Mouse (Mus musculus): ENCODE data around the gene Ano9. TPM values are rescaled to one million over a fixed set of nuclear protein-coding genes. Genes with fewer than 3 reads are reported as not detected.
A peak's percentile ranks its signal among the peaks of the same experiment; 100 is the strongest.

The Ano9 gene
- polyA plus RNA-seq, 1 experiment from 2014 or later = 0.60 TPM

- no peaks in the 10 kb centered on the region for H3K4me1 ChIP-seq
- no peak for ATAC-seq (ENCODE audit: low FRiP score)
- 33% methylated on average over 32 of the region's 34 CpGs for WGBS
- no peaks in the 10 kb centered on the region for H3K9me3 ChIP-seq (replicated peaks)
- 0 out of 2 replicates have a peak, but pooled peaks cover 8% of the 10 kb centered on the region for H3K27me3 ChIP-seq (replicated peaks)
- H3K36me3 ChIP-seq = no peaks in the 10 kb centered on the region
- H3K27ac ChIP-seq (replicated peaks) = no peak overlapping the region
- H3K4me2 ChIP-seq = no peak overlapping the region
- H3K4me3 ChIP-seq (replicated peaks) = no peak overlapping the region
- H3K9ac ChIP-seq (replicated peaks) = no peak overlapping the region
Measured at GRCm38 (mm10) chr7:141079481-141080449, 37.8 kb downstream of the Ano9 start.

GRCm38 (mm10) chr7:141078876-141079275, 38.7 kb downstream of the Ano9 start:
- Histone ChIP-seq H3K9ac (replicated peaks) (no peak overlapping the region), H3K36me3 (no peaks in the 10 kb centered on the region), H3K4me3 (replicated peaks) (no peak overlapping the region), H3K9me3 (replicated peaks) (no peaks in the 10 kb centered on the region), H3K4me1 (no peaks in the 10 kb centered on the region), H3K4me2 (no peak overlapping the region), H3K27me3 (replicated peaks) (0 out of 2 replicates have a peak, but pooled peaks cover 8% of the 10 kb centered on the region), H3K27ac (replicated peaks) (no peak overlapping the region)
- 86% methylated on average over 4 of the region's 4 CpGs for WGBS
- ATAC-seq (ENCODE audit: low FRiP score) = no peak

GRCm38 (mm10) chr7:141077841-141078240, 39.8 kb downstream of the Ano9 start, which contains the start of gene Pkp3:
Gene Pkp3 (plus strand): TSS chr7:141078218.
- ATAC-seq (ENCODE audit: low FRiP score) = no peak
- H3K4me1 ChIP-seq = no peaks in the 10 kb centered on the region
- WGBS = 93% methylated on average over 15 of the region's 15 CpGs

GRCm38 (mm10) chr7:141073782-141074181, 43.8 kb downstream of the Ano9 start:
- Histone ChIP-seq H3K4me1 (peaks cover 29% of the 10 kb centered on the region), H3K4me2 (no peak overlapping the region), H3K9me3 (replicated peaks) (no peaks in the 10 kb centered on the region), H3K27ac (replicated peaks) (no peak overlapping the region), H3K9ac (replicated peaks) (no peak overlapping the region), H3K27me3 (replicated peaks) (peaks cover 6% of the 10 kb centered on the region), H3K4me3 (replicated peaks) (no peak overlapping the region), H3K36me3 (no peaks in the 10 kb centered on the region)
- 84% methylated on average over 4 of the region's 4 CpGs for WGBS
- no peak for ATAC-seq (ENCODE audit: low FRiP score)

More at GRCm38 (mm10) chr7:141077841-141078240, 39.8 kb downstream of the Ano9 start, which contains the start of gene Pkp3:
- Histone ChIP-seq H3K36me3 (no peaks in the 10 kb centered on the region), H3K4me2 (no peak within 1 kb of the TSS), H3K4me3 (replicated peaks) (no peak within 1 kb of the TSS), H3K27ac (replicated peaks) (no peak within 1 kb of the TSS), H3K27me3 (replicated peaks) (0 out of 2 replicates have a peak, but pooled peaks cover 8% of the 10 kb centered on the region), H3K9me3 (replicated peaks) (no peaks in the 10 kb centered on the region), H3K9ac (replicated peaks) (no peak within 1 kb of the TSS)

- H3K27ac ChIP-seq (replicated peaks) = no peak overlapping the region; the same call in 1 of the 2 replicates
- ATAC-seq (ENCODE audit: low FRiP score) = no peak
- H3K36me3 ChIP-seq = peaks cover 14% of the 10 kb centered on the region
- no peak overlapping the region for H3K9ac ChIP-seq (replicated peaks)
- WGBS = 37% methylated on average over 23 of the region's 23 CpGs
- no peak overlapping the region for H3K4me3 ChIP-seq (replicated peaks)
- H3K4me2 ChIP-seq = peak overlapping the region; percentile 84
- H3K9me3 ChIP-seq (replicated peaks) = no peaks in the 10 kb centered on the region
- peaks cover 29% of the 10 kb centered on the region for H3K4me1 ChIP-seq
- H3K27me3 ChIP-seq (replicated peaks) = peaks cover 6% of the 10 kb centered on the region
Measured at GRCm38 (mm10) chr7:141072017-141072745, 45.4 kb downstream of the Ano9 start.

GRCm38 (mm10) chr7:141070058-141070862, 47.3 kb downstream of the Ano9 start:
- Histone ChIP-seq H3K9ac (replicated peaks) (peak overlapping the region; percentile 61), H3K4me1 (peaks cover 29% of the 10 kb centered on the region), H3K4me2 (peak overlapping the region; percentile 84), H3K27ac (replicated peaks) (peak overlapping the region; percentile 92), H3K9me3 (replicated peaks) (no peaks in the 10 kb centered on the region), H3K36me3 (peaks cover 28% of the 10 kb centered on the region), H3K4me3 (replicated peaks) (peak overlapping the region; percentile 42), H3K27me3 (replicated peaks) (peaks cover 6% of the 10 kb centered on the region)
- peak; percentile 81 for ATAC-seq (ENCODE audit: low FRiP score)
- WGBS = under 1% methylated on average over 51 of the region's 51 CpGs

- no peak overlapping the region for H3K4me3 ChIP-seq (replicated peaks)
- no peak for ATAC-seq (ENCODE audit: low FRiP score)
- peaks cover 30% of the 10 kb centered on the region for H3K4me1 ChIP-seq
- H3K36me3 ChIP-seq = peaks cover 45% of the 10 kb centered on the region
- H3K9ac ChIP-seq (replicated peaks) = no peak overlapping the region
- no peaks in the 10 kb centered on the region for H3K9me3 ChIP-seq (replicated peaks)
- WGBS = 77% methylated on average over 19 of the region's 19 CpGs
- H3K4me2 ChIP-seq = no peak overlapping the region
- peaks cover 6% of the 10 kb centered on the region for H3K27me3 ChIP-seq (replicated peaks)
- H3K27ac ChIP-seq (replicated peaks) = no peak overlapping the region
Measured at GRCm38 (mm10) chr7:141068351-141068750, 49.3 kb downstream of the Ano9 start.

- Histone ChIP-seq H3K4me2 (no peak overlapping the region), H3K9me3 (replicated peaks) (no peaks in the 10 kb centered on the region), H3K4me3 (replicated peaks) (no peak overlapping the region), H3K9ac (replicated peaks) (no peak overlapping the region), H3K27ac (replicated peaks) (no peak overlapping the region), H3K27me3 (replicated peaks) (no peaks in the 10 kb centered on the region), H3K4me1 (peaks cover 29% of the 10 kb centered on the region), H3K36me3 (peaks cover 46% of the 10 kb centered on the region)
- ATAC-seq (ENCODE audit: low FRiP score) = no peak
- WGBS = 93% methylated on average over 7 of the region's 7 CpGs
Measured at GRCm38 (mm10) chr7:141064576-141064975, 53.0 kb downstream of the Ano9 start.

GRCm38 (mm10) chr7:141064175-141064574, 53.4 kb downstream of the Ano9 start:
- no peaks in the 10 kb centered on the region for H3K9me3 ChIP-seq (replicated peaks)
- H3K36me3 ChIP-seq = peaks cover 46% of the 10 kb centered on the region
- ATAC-seq (ENCODE audit: low FRiP score) = no peak
- H3K27me3 ChIP-seq (replicated peaks) = no peaks in the 10 kb centered on the region
- no peak overlapping the region for H3K4me3 ChIP-seq (replicated peaks)
- WGBS = 87% methylated on average over 7 of the region's 7 CpGs
- H3K9ac ChIP-seq (replicated peaks) = no peak overlapping the region
- H3K4me2 ChIP-seq = no peak overlapping the region
- no peak overlapping the region for H3K27ac ChIP-seq (replicated peaks)
- H3K4me1 ChIP-seq = peaks cover 31% of the 10 kb centered on the region

- no peak overlapping the region for H3K4me3 ChIP-seq (replicated peaks)
- no peak overlapping the region for H3K9ac ChIP-seq (replicated peaks)
- H3K36me3 ChIP-seq = peaks cover 44% of the 10 kb centered on the region
- WGBS = 92% methylated on average over 3 of the region's 3 CpGs
- H3K27me3 ChIP-seq (replicated peaks) = no peaks in the 10 kb centered on the region
- H3K27ac ChIP-seq (replicated peaks) = no peak overlapping the region
- H3K4me2 ChIP-seq = no peak overlapping the region
- H3K9me3 ChIP-seq (replicated peaks) = no peaks in the 10 kb centered on the region
- no peak for ATAC-seq (ENCODE audit: low FRiP score)
- H3K4me1 ChIP-seq = peaks cover 39% of the 10 kb centered on the region
Measured at GRCm38 (mm10) chr7:141063353-141063752, 54.3 kb downstream of the Ano9 start.

- ATAC-seq (ENCODE audit: low FRiP score) = no peak
- Histone ChIP-seq H3K27ac (replicated peaks) (0 out of 2 replicates have a peak overlapping the region, but pooled peaks have one; percentile 6), H3K9me3 (replicated peaks) (no peaks in the 10 kb centered on the region), H3K27me3 (replicated peaks) (no peaks in the 10 kb centered on the region), H3K4me2 (peak overlapping the region; percentile 72), H3K9ac (replicated peaks) (peak overlapping the region; percentile 98; the same call in 1 of the 2 replicates), H3K4me1 (peaks cover 39% of the 10 kb centered on the region), H3K4me3 (replicated peaks) (peak overlapping the region; percentile 85; the same call in 1 of the 2 replicates), H3K36me3 (peaks cover 35% of the 10 kb centered on the region)
- WGBS = 70% methylated on average over 7 of the region's 7 CpGs
Measured at GRCm38 (mm10) chr7:141062525-141062924, 55.1 kb downstream of the Ano9 start.

All from neural tube, embryonic 15.5 days (tissue).